Mouse (Mus musculus): ENCODE results near the gene Arid5b. TPM values are rescaled to one million over a fixed set of nuclear protein-coding genes. Genes with fewer than 3 reads are reported as not detected.

Gene Arid5b
- polyA plus RNA-seq, 1 experiment, result 4.5 TPM

DNA sequence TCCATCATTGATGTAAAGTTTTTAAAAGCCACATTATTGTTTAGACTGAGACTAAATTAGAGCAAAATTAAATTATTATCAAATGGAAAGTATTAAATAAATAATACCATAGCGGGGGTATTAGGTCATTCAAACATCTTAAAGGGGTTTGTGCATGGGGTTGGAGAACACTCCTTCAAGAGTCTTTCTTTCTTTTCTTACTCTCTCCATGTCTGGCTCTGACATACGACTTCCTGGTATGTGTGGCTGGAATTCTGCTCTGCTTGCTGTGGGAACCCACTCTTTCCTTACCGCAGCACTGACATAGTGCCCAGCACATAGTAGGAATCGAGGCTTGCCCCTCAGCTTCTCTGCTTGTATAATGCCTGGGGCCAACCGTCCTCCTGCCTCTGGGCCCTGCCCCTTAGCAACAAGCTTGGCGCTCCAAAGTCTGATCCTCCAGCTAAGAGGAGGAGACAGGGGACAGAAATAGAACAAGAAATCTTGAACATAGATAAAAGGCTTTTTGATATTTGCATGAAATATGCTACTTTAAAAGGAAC, 40.0 kb upstream of the Arid5b start:
- Histone ChIP-seq H3K27ac (ENCODE audit: insufficient read depth, low read length) (no peak overlapping the region), H3K4me1 (ENCODE audit: control insufficient read depth, insufficient read depth, insufficient read length) (no peaks in the 10 kb centered on the region), H3K36me3 (ENCODE audit: control insufficient read depth, insufficient read depth, low read length) (no peaks in the 10 kb centered on the region), H3K4me3 (ENCODE audit: extremely low read depth, insufficient read depth, insufficient read length) (no peak overlapping the region), H3K27me3 (ENCODE audit: control insufficient read depth, insufficient read depth, low read length) (no peaks in the 10 kb centered on the region)
- 74% methylated on average over 6 of the region's 6 CpGs for WGBS
- no peak for DNase-seq (ENCODE audit: low read depth in 1 of 2, low spot score in 2 of 2)
- TF ChIP-seq CTCF (IDR thresholded peaks at IDR 0.05; ENCODE audit: extremely low read depth, insufficient read depth, insufficient read length, insufficient replicate concordance) (no peak), POLR2A (IDR thresholded peaks at IDR 0.05; ENCODE audit: low read depth, low read length) (no peak)

DNA sequence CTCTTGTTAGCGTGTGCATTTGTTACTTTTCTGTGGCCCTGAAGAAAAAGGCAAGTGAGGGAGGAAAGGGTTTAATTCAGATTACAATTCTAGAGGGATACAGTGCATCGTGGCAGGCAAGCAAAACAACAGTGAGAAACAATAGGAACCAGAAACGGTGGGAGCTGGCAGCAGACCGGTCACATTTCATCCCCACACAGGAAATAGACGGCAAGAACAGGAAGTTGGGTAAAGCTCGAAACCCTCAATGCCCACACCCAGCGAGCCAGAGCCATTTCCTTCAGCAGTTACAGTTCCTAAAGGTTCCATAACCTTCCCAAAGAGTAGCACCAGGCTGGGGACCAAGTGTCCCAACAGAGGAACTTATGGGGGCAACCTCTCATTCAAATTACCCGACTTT, 34.2 kb upstream of the Arid5b start:
- DNase-seq (ENCODE audit: low read depth in 1 of 2, low spot score in 2 of 2), result no peak
- Histone ChIP-seq H3K4me3 (ENCODE audit: extremely low read depth, insufficient read depth, insufficient read length) (no peak overlapping the region), H3K36me3 (ENCODE audit: control insufficient read depth, insufficient read depth, low read length) (no peaks in the 10 kb centered on the region), H3K27me3 (ENCODE audit: control insufficient read depth, insufficient read depth, low read length) (no peaks in the 10 kb centered on the region), H3K4me1 (ENCODE audit: control insufficient read depth, insufficient read depth, insufficient read length) (no peaks in the 10 kb centered on the region), H3K27ac (ENCODE audit: insufficient read depth, low read length) (no peak overlapping the region)
- WGBS, result 38% methylated on average over 8 of the region's 8 CpGs
- TF ChIP-seq CTCF (IDR thresholded peaks at IDR 0.05; ENCODE audit: extremely low read depth, insufficient read depth, insufficient read length, insufficient replicate concordance), result no peak
- TF ChIP-seq POLR2A (IDR thresholded peaks at IDR 0.05; ENCODE audit: low read depth, low read length), result no peak

DNA sequence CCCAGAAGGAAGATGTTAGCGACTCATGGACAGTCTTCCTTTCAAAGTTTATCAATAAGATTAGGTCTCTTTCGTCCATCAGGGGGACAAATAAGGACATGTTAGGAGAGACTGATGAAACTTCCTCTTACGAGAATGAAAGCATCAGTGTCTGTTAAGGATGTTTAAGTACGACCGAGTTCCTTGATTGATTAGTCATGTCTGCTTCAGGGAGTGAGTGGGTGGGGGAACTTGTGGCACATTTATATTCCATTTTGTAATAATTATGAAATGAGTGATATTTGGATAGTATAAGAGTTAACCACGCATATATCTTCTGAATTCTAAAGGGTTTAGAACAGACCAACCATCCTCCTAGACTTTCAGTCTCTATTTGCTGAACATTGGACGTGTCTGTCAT, 22.5 kb upstream of the Arid5b start:
- no peak for DNase-seq (ENCODE audit: low read depth in 1 of 2, low spot score in 2 of 2)
- Histone ChIP-seq H3K4me1 (ENCODE audit: control insufficient read depth, insufficient read depth, insufficient read length) (no peaks in the 10 kb centered on the region), H3K27ac (ENCODE audit: insufficient read depth, low read length) (no peak overlapping the region), H3K36me3 (ENCODE audit: control insufficient read depth, insufficient read depth, low read length) (no peaks in the 10 kb centered on the region), H3K4me3 (ENCODE audit: extremely low read depth, insufficient read depth, insufficient read length) (no peak overlapping the region), H3K27me3 (ENCODE audit: control insufficient read depth, insufficient read depth, low read length) (no peaks in the 10 kb centered on the region)
- 74% methylated on average over 7 of the region's 7 CpGs for WGBS
- TF ChIP-seq POLR2A (IDR thresholded peaks at IDR 0.05; ENCODE audit: low read depth, low read length) (no peak), CTCF (IDR thresholded peaks at IDR 0.05; ENCODE audit: extremely low read depth, insufficient read depth, insufficient read length, insufficient replicate concordance) (no peak)

DNA sequence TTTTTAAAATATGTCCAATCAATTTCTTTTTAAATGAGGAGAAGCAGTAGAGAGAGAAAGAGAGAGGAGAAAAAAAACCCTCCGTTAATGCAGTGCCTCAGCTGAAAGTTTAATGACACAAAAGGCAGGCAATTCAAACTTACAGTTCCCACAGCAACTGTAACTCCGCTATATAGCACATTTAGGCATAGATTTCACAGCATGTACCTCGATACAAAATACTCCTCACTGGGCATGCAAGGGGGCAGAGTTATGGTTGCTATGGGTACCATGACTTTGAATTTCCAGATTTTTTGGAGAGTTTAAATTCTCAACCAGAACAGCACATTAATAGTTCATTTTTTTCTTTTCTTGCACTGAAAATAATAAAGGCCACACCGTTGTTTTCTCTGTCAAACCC, 10.9 kb upstream of the Arid5b start:
- H3K4me3 ChIP-seq (ENCODE audit: extremely low read depth, insufficient read depth, insufficient read length), result no peak overlapping the region
- no peak for TF ChIP-seq POLR2A (IDR thresholded peaks at IDR 0.05; ENCODE audit: low read depth, low read length)
- no peak for TF ChIP-seq CTCF (IDR thresholded peaks at IDR 0.05; ENCODE audit: extremely low read depth, insufficient read depth, insufficient read length, insufficient replicate concordance)
- no peak overlapping the region for H3K27ac ChIP-seq (ENCODE audit: insufficient read depth, low read length)
- no peaks in the 10 kb centered on the region for H3K36me3 ChIP-seq (ENCODE audit: control insufficient read depth, insufficient read depth, low read length)
- WGBS, result 91% methylated on average over 4 of the region's 4 CpGs
- no peaks in the 10 kb centered on the region for H3K4me1 ChIP-seq (ENCODE audit: control insufficient read depth, insufficient read depth, insufficient read length)
- no peaks in the 10 kb centered on the region for H3K27me3 ChIP-seq (ENCODE audit: control insufficient read depth, insufficient read depth, low read length)
- DNase-seq (ENCODE audit: low read depth in 1 of 2, low spot score in 2 of 2), result no peak

DNA sequence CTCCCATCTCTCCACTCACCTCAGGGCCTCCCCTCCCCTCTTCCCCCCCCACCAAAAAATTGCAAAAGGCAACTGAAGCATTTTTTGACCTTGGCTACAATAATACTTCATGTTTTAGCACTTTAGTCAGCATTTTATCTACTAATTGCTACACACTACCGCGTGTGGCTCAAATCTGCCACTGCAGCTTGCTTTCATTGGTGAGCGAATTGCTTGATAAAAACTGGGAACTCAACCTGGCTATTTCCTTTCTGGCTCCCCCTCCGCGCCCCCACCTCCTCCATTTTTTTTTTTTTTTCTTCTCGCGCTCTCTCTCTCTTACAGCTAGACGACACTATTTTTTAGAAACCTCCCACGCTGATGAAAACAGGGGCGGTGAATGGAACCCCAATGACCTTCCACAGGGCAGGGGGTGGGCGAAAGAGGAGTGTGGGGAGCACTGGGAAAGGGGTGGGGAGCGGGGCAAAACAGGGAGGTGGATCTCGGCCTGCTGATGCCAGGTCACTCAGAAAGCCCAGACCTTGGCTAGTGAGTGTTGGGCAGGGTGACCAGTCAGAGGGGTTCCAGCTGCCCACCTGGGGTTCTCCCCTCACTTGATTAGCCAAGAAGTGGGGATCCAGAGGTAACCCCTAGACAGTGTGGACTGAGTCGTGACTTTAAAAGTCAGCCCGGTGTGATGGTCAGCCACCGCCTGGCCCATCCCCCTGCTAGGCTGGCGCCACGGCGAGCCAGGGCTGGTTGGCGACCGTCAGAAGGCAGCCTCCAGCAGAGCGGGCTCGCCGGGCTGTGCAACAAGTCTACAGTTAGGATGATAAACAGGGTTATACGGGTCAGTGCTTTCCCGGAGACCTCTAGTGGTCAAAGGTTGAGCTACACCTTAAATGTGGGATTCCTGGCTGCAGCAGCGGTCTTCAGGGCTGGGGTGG, 4.2 kb upstream of the Arid5b start:
- under 1% methylated on average over 27 of the region's 27 CpGs for WGBS
- peak; percentile 77 to 79 for DNase-seq (ENCODE audit: low read depth in 1 of 2, low spot score in 2 of 2)
- H3K27ac ChIP-seq (ENCODE audit: insufficient read depth, low read length), result peak overlapping the region; percentile 70
- no peaks in the 10 kb centered on the region for H3K27me3 ChIP-seq (ENCODE audit: control insufficient read depth, insufficient read depth, low read length)
- H3K4me1 ChIP-seq (ENCODE audit: control insufficient read depth, insufficient read depth, insufficient read length), result peaks cover 4% of the 10 kb centered on the region
- H3K36me3 ChIP-seq (ENCODE audit: control insufficient read depth, insufficient read depth, low read length), result no peaks in the 10 kb centered on the region
- H3K4me3 ChIP-seq (ENCODE audit: extremely low read depth, insufficient read depth, insufficient read length), result peak overlapping the region; percentile 66
- TF ChIP-seq POLR2A (IDR thresholded peaks at IDR 0.05; ENCODE audit: low read depth, low read length) (no peak), CTCF (IDR thresholded peaks at IDR 0.05; ENCODE audit: extremely low read depth, insufficient read depth, insufficient read length, insufficient replicate concordance) (peak; percentile 63; the same call in 1 of the 2 replicates)

DNA sequence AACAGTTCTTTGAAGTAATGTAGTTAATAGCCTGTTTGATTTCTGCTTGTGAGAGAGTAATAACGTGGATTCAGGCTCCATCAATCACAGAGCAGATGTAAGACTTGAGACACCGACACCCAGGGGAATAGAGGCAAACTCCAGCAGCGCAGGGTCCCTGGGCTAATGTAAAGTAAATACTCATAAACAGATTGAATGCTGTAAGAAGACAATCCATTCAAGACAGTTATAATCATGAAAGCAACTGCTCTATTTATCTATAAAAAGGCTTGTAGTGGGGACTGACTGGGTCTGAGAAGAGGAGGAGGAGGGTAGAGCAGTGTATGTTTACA, 3.2 kb upstream of the Arid5b start:
- WGBS, result 39% methylated on average over 3 of the region's 3 CpGs
- no peaks in the 10 kb centered on the region for H3K36me3 ChIP-seq (ENCODE audit: control insufficient read depth, insufficient read depth, low read length)
- TF ChIP-seq CTCF (IDR thresholded peaks at IDR 0.05; ENCODE audit: extremely low read depth, insufficient read depth, insufficient read length, insufficient replicate concordance) (no peak), POLR2A (IDR thresholded peaks at IDR 0.05; ENCODE audit: low read depth, low read length) (no peak)
- H3K27me3 ChIP-seq (ENCODE audit: control insufficient read depth, insufficient read depth, low read length), result no peaks in the 10 kb centered on the region
- no peak overlapping the region for H3K4me3 ChIP-seq (ENCODE audit: extremely low read depth, insufficient read depth, insufficient read length)
- DNase-seq (ENCODE audit: low read depth in 1 of 2, low spot score in 2 of 2), result no peak
- no peak overlapping the region for H3K27ac ChIP-seq (ENCODE audit: insufficient read depth, low read length)
- peaks cover 4% of the 10 kb centered on the region for H3K4me1 ChIP-seq (ENCODE audit: control insufficient read depth, insufficient read depth, insufficient read length)
